Mouse (Mus musculus) urinary bladder, postnatal 4 days (tissue): ENCODE measurements around the gene Vmn1r239-ps.
"Not testable (repeated sequence)": the region's sequence is repeated elsewhere in the genome, so short reads cannot be mapped to it uniquely, and the experiment has no call there.

Experiments used
- DNase-seq, 2 experiments: peaks; one replicate each; pipeline ENCODE4 v3.0.0; 2021 to 2022; ENCODE audit warnings: low spot score in 2 of 2

Gene Vmn1r239-ps

DNA sequence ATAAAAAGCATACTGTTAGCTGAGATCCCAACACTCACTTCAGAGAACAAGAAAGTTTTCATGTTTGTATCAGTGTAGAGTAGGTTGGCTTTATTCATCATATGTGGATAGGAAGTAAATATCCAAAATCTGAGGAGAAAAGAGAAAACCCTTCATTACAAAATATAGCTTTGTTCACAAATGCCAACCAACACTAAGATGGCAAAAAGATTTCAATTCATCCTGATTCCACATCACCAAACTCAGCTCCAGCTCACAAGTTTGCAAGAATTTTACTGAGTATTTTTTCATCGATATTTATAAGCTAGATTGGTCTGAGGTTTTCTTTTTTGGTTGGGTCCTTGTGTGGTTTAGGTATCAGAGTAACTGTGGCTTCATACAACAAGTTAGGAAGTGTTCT, at the start of gene Vmn1r239-ps:
Gene Vmn1r239-ps, minus strand, starts transcription at position 101 of the 400 bp plus-strand sequence.
- not testable (repeated sequence) for DNase-seq

GRCm38 (mm10) chrX:147489551-147489950, 36.0 kb upstream of the Vmn1r239-ps start:
- DNase-seq = no peak

DNA sequence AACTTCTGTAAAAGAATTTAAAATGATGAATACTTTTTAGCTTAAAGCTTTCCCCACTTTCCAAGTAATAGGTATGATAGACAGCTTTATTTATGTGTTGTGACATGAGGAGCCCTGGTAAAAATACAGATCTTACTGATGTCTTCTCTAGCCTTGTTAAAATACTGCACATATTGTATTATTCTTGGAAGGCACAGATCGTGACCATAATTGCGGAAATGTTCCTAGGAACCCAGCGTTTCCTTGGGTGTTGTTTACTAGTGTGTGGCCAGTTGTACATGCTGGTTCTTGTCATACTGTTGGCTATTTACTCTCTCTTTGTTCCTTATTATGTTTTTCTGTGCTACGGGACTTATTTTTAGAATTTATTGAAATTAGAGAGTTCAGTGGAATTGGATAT, 10.1 kb downstream of the Vmn1r239-ps start:
- DNase-seq = no peak

DNA sequence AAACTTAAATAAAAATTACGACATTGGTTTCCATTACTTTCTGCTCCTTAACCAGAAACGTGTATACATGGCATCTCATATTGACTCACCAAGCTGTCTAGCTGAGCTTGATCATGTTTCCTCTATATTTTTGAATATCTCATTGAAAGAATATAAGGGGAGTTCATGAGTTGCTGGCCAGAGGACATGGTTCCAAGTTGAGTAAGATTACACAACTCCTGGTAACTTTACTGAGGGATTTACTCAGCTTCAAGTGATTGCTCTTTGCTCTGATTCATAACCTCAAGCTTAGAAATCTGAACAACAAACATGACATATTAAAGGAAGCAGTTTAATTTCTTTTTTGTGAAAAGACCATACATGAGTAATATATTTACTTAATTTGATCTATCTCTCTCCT, 18.1 kb downstream of the Vmn1r239-ps start:
- no peak for DNase-seq

GRCm38 (mm10) chrX:147429753-147430152, 23.8 kb downstream of the Vmn1r239-ps start:
- no peak for DNase-seq

- no peak for DNase-seq
Measured at GRCm38 (mm10) chrX:147429129-147429528, 24.4 kb downstream of the Vmn1r239-ps start, which contains the start of gene Il13ra2. Gene Il13ra2 (minus strand): TSS chrX:147429192.
